Mouse (Mus musculus) mouse embryonic stem cell (cell line): ENCODE data around the gene Plxna4.

Experiments used
- in situ Hi-C, 2 experiments: fragments of 300-500 bp; cut with MboI; formaldehyde crosslinking; loops; 1 replicate in 1 of 2; 3 replicates in 1 of 2; pipeline ENCODE4 v1.14.3; 2019 to 2020; ENCODE audit warnings: low sequenced_read_pairs in 2 of 2, low pct_unique_long_range_greater_than_20kb in 1 of 2, mixed read lengths in 1 of 2; ENCODE audit not compliant: unreplicated experiment in 1 of 2

The Plxna4 gene

GRCm38 (mm10) chr6:32328028-32328427 is 260.0 kb downstream of the Plxna4 start:
- in situ Hi-C loops, result no loop called here

- in situ Hi-C loops, result no loop called here
These were observed 260.8 kb downstream of the Plxna4 start for GRCm38 (mm10) chr6:32327173-32327572.

GRCm38 (mm10) chr6:32326406-32326805 is 261.6 kb downstream of the Plxna4 start:
- in situ Hi-C loops, result no loop called here

GRCm38 (mm10) chr6:32325851-32326250 is 262.1 kb downstream of the Plxna4 start:
- in situ Hi-C loops, result no loop called here

GRCm38 (mm10) chr6:32321187-32321586 is 266.8 kb downstream of the Plxna4 start:
- in situ Hi-C loops, result no loop called here

- in situ Hi-C loops, result no loop called here
These were observed 267.7 kb downstream of the Plxna4 start for GRCm38 (mm10) chr6:32320254-32320653.

- in situ Hi-C loops, result loop anchor here in 1 of 2 experiments (5.0 kb wide), 1 partner anchor 380 kb away; no protein-coding TSS in a partner anchor
These were observed 270.5 kb downstream of the Plxna4 start for GRCm38 (mm10) chr6:32317470-32317869.

- in situ Hi-C loops, result loop anchor here in 1 of 2 experiments (5.0 kb wide), 1 partner anchor 378 kb away; no protein-coding TSS in a partner anchor
These were observed 273.0 kb downstream of the Plxna4 start for GRCm38 (mm10) chr6:32315011-32315450.

GRCm38 (mm10) chr6:32309147-32309546 is 278.8 kb downstream of the Plxna4 start:
- in situ Hi-C loops, result no loop called here

- in situ Hi-C loops, result no loop called here
These were observed 287.4 kb downstream of the Plxna4 start for GRCm38 (mm10) chr6:32300611-32301010.

GRCm38 (mm10) chr6:32281457-32281856 is 306.5 kb downstream of the Plxna4 start:
- in situ Hi-C loops, result no loop called here

- in situ Hi-C loops, result no loop called here
These were observed 307.3 kb downstream of the Plxna4 start for GRCm38 (mm10) chr6:32280728-32281127.

GRCm38 (mm10) chr6:32271463-32271862 is 316.5 kb downstream of the Plxna4 start:
- in situ Hi-C loops, result no loop called here

GRCm38 (mm10) chr6:32266085-32266484 is 321.9 kb downstream of the Plxna4 start:
- in situ Hi-C loops, result no loop called here

GRCm38 (mm10) chr6:32261339-32261738 is 326.7 kb downstream of the Plxna4 start:
- in situ Hi-C loops, result no loop called here

GRCm38 (mm10) chr6:32260341-32260740 is 327.7 kb downstream of the Plxna4 start:
- in situ Hi-C loops, result no loop called here

- in situ Hi-C loops, result no loop called here
These were observed 332.8 kb downstream of the Plxna4 start for GRCm38 (mm10) chr6:32255191-32255590.

- in situ Hi-C loops, result no loop called here
These were observed 335.8 kb downstream of the Plxna4 start for GRCm38 (mm10) chr6:32252168-32252567.

- in situ Hi-C loops, result no loop called here
These were observed 336.3 kb downstream of the Plxna4 start for GRCm38 (mm10) chr6:32251674-32252073.

- in situ Hi-C loops, result no loop called here
These were observed 342.0 kb downstream of the Plxna4 start for GRCm38 (mm10) chr6:32246036-32246435.

GRCm38 (mm10) chr6:32243040-32243439 is 345.0 kb downstream of the Plxna4 start:
- in situ Hi-C loops, result no loop called here
